Mouse (Mus musculus): ENCODE results near the gene Upk1a.

Gene Upk1a

DNA sequence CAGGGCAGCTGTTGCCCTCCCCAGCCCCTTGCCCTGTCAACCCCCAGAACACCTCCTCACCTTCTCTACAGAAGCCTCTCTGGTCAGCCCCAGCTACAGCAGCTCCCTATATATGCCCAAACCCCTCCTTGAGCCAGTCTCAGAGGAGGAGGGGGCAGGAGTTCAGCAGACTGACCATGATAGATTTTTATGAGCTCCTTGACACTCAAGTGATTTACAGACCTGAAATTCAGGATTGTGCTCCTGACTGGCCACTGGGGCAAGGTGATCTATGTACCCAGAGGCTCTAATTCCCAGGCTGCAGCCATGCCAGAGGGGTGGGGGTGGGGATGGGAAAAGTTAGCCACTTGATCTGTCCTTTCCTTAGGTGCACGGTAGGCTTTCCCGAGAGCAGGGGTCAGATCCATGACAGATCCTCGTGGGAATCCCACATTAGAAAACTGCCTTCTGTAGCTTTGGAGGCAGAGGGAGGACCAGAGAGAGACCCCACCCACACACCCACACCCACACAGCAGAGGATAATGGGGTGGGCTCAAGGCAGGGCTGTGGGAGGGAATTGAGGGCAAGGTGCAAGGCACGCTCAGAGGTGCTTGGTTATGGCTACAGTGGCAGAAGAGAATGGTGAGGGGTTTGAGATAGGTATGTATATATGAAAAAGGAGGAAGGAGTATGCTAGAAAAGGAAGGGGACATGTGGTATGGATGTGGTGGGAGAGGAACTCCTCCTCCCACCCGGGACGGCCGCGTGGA, at the start of gene Upk1a:
Gene Upk1a, minus strand, starts transcription at position 194 of the 749 bp plus-strand sequence.
- DNase-seq: no peak

DNA sequence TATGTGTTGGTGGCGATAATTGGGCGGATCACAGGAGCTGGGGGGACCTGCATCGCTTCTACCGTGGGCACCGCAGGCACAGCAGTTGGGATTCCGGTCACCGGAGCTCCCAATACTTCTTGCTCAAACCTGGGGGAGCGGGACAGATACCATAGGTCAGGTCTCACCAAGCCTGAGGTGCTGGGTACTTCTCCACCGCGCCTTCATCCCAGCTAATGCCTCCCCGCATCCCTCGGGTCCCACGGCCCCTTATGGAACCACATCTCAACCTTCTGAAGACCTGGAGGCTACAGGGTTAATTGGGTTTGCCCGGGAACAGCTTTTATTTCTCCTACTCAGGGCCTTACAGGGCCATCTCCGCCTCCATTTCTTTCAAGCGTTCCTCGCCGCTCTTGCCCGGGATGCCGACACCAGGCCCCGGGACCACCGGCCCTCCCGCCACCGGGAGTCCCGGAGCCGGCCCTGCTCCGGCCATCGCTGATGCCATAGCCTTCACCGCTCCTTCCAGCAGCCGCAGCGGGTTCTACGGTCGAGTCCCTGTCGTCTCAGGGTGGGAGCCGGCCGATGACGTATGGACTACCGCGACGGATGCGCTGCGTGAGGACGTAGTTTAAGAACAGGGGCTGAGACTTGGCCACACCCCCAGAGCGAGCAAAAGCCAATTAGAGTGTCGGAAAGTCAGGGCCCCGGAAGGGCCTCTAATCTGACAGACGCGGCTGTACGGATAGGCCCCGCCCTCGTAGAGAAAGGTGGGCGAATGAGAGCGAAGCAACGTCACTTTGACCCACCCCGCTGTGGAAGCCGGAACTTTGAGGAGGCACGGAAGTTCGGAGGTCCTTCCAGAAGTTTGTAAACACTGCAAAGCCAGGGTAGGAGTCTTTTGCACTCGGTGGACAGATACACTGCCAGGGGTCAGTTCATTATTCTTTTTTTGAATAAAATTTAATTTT, 37.2 kb upstream of the Upk1a start, which contains the start of gene Rbm42:
Gene Rbm42, minus strand, starts transcription at position 727 of the 950 bp plus-strand sequence.
- peak; percentile 98 to 99 for DNase-seq

DNA sequence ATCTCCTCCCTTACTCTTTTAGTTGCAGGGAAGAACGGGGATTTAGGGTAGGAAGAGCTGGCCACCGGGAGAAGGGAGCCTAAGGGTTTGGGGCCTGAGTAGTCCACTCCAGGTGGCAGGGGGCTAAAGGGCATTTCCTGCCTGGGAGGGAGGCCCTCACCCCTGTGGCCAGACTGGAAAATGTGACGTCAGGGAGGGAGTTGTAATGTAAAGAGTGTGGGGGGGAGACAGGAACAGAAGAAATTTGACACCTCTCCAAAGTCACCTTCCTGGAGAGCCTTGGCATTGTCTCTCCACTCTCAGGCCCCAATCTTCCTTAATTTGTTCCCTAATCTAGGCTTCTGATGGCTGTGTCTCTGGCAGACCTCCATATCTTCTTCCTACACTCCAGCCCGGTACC, 26.4 kb upstream of the Upk1a start:
- DNase-seq: no peak

DNA sequence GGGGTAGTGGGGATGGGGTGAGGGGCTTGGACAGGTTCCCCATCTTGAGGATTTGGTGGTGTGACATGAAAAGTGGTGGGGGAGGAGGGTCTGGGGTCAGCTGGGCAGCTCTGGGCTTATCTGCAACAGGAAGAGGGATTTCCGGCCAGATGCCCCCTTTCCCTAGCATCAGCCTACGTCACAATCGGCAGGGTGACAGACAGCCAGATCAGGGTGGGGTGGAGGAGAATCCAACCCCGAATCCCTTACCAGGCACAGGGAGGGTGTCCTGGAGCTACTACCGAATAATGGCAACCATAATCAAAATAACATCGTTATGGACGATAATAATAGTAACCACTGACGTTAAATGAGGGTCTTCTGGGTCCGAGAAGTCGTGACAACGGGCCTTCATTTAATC, 23.7 kb upstream of the Upk1a start:
- DNase-seq: no peak

DNA sequence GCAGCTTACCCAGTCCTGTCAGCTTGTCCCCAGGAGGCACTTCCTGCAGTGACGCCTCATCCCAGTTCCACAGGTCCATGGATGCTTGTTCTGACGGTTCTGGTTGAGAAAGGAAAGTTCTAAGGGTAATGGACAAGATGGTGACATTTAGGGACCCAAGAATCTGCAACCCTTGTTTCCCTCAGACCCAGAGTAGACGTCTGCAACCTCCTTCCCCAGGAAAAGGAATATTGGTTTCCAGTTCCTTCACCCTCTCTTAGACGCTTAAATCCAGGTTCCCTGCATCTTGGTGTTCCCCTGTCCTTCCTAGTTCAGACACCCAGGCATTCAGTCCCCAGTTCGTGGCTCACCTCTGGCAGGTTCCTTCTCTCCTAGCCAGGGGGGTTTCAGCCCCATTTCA, 23.1 kb upstream of the Upk1a start, which contains the start of gene Etv2:
Gene Etv2, minus strand, starts transcription at position 101 of the 400 bp plus-strand sequence.
- no peak for DNase-seq

DNA sequence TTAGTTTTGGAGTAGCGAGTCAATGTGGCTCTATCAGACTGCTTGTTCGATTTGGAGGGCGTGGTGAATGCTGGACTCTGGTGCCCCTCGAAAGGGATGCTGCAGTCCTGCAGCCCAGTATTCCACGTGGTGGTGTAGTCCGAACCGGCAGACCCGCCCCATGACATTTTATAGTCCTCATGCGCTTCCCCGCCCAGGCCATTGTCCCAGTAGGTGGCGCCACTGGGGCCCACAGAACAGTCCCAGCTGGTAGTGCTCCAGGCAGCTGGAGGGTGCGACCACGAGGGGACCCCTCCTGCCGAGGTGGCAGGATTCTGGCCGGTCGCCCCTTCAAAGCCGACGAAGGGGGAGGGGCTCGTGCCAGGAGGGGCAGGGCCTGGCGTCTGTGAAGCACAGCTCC, 22.0 kb upstream of the Upk1a start:
- peak; percentile 79 to 86 for DNase-seq

DNA sequence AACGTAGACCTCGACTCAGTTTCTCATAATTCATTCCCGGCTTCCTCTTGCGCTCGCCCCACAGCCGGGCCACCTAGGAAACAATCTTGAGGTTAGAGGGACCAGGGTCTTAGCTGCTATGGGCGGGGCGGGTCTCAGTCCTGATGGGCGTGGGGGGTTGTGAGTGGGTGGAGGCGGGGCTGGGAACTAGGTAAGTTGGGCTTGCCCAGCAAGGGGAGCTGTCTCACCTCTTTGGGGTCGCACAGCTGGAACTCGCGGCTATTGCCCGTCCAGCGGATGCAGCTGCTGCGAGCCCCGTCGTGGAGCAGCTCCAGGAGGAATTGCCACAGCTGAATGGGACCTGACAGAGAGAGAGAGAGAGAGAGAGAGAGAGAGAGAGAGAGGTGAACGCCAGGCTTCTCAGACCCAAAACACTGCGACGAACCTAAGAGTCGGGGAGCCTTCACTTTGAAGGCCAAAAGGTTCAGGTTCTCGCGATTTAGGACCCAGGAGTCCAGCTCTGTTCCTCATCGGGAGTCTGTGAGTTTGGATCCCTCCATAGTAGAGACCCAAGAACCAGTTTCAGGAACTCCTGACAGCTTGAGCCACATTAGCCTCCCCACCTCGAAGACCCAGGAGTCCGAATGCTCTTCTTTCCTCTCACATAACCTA, 21.2 kb upstream of the Upk1a start:
- peak in 1 of 2 experiments; percentile 16 for DNase-seq

DNA sequence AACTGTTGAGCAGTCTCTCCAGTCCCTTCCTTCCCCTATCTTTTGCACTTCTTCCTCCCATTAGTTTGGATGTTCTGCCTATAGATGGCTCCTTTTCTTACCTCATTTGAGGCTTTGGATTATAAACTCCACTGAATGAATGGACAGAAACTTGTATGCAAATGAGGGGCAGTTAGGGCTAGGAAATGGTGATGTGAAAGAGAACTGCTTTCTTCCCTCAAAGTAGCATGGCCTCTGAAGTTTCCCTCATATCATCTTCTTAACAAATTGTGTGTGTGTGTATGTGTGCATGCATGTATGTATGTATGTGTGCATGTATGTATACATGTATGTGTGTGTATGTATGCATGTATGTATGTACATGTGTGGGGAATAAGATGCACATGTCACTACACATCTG, 16.4 kb upstream of the Upk1a start:
- no peak for DNase-seq

DNA sequence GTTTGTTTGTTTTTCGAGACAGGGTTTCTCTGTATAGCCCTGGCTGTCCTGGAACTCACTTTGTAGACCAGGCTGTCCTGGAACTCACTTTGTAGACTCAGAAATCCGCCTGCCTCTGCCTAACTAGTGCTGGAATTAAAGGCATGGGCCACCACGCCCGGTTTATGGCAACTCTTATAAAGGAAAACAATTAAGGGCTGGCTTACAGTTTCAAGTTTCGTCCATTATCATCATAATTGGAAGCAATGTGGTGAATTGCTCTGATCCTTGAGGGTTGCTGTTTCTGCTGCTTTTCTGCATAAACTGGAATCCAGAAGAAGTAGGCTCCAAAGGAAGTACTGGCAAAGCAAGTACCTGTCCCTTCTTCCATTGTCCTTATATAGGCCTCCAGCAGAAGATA, 14.0 kb upstream of the Upk1a start:
- DNase-seq: no peak

DNA sequence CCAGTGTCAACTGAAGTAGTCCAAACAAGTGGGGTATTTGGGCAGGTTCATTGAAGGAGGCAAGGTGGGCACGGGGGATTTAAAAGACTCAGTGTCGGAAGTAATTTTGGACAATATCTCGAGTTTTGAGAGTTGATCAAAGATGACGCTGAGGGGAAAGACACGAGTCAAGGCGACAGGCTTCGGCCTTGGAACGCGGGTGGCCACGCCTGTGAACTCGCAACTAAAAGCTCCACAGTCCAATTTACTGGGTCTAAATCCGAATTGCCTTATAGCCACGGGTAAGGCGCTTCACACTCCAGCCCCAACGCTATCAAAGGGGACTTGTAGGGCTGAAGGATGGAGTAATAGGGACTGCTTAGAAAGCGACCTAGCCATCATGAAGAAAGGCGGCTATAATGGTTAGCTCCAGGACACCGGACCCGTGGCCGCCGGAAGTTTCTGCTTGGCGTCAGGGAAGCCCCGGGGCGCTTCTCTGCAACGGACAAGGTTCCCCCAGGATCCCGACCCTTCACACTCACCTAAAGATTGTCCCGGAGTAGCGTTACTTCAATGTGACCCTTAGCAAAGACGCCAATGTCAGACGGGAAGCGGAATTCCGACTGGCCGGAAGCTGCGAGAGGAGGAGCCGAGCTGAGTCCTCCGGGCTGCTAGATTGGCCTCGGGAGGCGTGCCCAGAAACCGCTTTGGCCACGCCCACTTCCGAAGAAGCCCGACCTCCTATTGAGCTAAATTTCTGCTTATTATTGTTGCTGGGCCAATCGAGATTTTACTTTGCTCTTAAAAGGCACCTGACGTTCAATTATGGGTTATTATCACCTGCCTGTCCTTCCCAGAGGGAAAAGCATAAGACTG, 13.1 kb upstream of the Upk1a start, which contains the start of gene Cox6b1:
Gene Cox6b1, minus strand, starts transcription at position 622 of the 855 bp plus-strand sequence.
- DNase-seq: peak; percentile 89 to 93

DNA sequence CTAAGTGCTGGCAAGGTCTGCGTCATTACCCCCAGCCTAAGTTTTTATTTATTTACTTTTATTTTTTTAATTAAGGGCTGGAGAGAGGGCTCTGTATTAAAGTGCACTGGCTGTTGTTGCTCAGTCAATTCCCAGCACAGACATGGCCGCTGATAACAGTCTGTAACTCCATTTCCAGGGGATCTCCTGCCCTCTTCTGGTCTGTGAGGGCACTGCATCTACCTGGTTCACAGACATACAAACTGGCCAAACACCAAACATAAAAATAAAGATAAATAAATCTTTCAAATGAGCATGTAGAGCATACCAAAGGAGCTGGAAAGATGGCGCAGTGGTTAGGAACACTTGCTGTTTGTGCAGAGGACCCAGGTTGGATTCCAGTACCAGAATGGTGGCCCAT, 6.6 kb upstream of the Upk1a start:
- peak; percentile 59 to 65 for DNase-seq

DNA sequence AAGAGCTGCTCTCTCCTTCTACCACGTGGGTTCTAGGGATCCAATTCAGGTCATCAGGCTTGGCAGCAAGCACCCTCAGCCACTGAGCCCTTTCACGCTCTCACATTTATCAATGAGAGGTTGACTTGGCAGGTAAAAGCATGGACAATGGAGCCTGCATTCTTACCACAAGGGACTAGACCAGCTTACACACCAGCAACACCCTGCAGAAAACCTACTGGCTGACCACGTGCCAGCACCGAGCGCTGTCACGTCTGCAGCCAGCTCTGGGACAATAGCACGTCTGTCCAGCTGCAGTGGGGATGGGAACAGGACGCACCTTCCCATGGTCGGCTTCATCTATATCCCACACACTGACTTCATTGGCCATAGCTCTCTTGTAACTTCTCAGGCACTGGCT, 6.0 kb upstream of the Upk1a start:
- DNase-seq: no peak

DNA sequence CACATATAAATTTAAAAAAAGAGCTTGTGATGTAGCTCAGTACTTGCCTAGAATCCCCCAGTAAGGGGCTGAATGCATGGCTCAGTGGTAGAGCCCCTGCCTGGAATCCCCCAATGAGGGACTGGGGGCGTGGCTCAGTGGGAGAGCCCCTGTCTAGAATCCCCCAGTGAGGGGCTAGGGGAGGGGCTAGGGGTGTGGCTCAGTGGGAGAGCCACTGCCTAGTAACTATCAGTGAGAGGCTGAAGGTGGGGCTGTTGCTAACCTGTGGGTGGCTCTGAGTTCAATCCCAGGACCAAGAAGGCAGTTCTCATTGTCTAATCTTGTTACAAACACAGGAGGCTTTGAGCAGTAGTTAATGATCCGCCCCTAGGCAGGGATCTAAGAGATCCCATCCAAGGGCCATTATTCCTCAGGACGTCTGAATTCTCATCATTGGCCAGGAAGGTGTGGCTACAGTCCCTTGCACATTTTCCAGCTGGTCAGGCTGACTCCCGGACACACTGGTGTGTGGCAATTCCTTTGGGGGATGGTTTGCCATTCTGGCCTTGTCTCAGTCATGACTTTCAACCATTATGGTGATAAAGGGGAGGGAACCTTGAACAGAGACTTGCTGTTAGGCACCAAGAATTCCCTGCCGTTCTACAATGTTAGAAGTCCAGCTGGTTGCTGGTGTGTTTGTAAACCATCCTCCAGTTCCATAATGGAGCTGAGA, 2.6 kb upstream of the Upk1a start:
- DNase-seq: no peak

DNA sequence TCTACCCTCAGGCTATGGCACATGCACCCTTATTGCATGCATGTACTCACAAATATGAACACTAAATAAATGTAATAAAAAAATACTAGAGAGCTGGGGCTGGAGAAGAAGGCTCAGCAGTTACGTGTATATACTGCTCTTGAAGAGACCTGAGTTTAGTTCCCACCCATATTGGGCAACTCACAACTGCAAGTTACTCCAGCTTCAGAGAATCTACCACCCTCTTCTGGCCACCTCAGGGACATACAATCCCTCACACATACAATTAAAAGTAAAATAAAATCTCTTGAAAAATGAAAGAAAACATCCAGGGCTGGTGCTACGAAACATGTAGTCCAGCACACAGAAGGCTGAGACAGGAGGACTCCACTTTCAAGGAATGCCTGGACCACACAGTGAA, 1.8 kb upstream of the Upk1a start:
- no peak for DNase-seq

DNA sequence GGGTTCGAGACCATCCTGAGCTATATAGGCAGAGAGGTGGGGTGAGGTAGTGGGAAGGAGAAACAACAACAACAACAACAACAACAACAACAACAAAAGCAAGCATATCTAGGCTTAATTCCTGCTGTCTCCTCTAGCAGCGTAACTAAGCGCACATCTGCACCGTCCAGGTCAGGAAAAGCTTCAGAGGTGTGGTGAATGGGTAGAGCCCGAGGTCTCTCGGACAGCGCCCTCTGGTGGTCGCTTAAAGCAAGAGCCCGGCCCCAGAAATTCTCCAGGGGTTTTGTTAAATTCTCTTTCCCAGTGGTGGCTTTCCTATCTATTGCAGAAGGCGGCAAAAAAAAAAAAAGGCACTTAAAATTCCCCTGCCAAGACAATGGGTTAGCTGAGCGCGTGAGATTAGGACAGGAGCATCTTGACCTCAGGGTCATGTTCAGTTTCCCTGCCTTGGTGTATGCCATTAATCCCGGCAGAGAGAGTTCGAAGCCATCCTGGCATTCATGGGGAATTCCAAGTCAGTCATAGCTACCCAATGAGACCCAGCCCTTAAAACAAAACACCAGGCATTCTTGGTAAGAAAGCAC, 974 bp upstream of the Upk1a start:
- peak; percentile 82 to 86 for DNase-seq

DNA sequence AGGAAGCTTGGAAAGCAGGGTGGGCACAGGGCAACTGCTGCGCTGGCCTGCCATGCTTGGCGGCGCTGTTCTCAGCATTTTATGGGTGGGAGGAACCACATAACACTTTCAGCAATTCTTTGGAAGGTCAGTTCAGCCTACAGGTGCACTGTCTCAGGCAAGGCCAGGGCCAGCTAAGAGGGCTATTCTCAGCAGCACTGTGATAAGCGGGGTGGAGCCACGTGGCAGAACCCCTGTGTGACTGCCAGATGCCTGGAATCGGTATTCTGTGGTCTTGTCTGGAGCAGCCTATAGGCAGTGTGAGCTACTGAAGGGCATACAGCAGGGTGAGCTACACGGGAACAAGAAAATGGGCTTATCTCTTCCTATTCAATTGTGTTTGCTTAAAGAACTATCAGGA, 2.6 kb downstream of the Upk1a start:
- DNase-seq: no peak

DNA sequence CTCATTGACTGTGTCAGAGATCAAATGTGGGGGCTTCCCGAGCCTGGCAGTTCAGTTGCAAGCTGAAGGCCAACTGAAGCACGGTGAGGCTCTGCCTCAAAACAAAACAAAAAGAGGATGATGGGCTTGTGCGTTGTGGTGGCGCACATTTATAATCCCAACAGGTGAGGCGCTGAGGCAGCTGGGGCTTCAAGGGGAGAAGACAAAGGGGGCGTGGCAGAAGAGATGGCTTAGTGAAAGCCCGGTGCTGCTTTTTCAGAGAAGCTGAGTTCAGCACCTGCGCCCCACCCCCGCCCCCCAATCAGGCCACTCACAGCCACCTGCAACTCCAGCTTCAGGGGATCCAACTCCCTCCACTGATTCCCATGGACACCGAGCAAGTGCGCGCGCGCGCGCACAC, 4.2 kb downstream of the Upk1a start:
- DNase-seq: no peak

DNA sequence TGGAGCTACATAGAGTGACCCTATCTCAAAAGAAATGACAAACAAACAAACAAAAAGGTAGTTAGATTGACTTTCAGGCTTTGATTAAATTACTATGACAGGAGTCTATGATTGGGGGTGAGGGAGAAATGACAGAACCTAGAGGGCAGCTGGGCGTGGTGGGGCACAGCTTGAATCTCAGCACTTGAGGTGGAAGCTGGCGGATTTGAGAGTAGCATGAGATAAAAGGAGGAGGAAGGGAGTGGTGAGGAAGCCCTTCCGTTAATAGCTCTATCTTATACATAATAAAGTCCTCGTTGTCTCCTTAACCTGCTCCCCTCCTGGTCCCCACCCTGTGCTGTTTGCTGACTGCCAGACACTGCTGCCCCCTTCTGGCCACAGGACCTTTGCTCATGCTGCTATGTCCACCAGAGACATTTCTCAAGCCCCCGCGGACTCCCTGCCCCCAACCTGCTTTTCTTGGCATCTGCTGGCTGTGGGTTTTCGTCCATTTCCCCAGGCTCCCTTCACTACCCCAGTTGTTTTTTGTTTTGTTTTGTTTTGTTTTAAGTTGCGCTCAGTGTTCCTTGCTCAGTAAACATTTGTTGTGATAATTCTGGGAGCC, 4.8 kb downstream of the Upk1a start:
- DNase-seq: peak; percentile 79 to 84

DNA sequence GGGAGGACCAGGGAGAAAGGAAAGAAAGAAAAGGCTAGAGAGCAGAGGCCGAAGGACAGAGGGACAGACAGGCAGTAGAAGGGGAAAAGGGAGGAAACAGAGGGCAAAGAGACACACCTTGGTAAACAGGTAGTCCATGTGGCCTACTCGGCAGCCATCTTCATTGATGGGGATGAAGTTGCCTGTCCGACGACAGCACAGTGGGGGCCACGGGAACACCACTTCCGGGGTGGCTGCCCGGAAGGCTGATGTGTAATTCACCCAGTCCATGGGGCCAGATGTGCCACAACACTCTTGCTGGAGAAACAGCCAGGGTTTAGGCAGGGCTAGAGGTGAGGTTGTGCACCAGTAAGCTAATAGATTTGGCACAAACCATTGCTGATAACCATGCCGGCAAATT, 7.7 kb downstream of the Upk1a start:
- no peak for DNase-seq

DNA sequence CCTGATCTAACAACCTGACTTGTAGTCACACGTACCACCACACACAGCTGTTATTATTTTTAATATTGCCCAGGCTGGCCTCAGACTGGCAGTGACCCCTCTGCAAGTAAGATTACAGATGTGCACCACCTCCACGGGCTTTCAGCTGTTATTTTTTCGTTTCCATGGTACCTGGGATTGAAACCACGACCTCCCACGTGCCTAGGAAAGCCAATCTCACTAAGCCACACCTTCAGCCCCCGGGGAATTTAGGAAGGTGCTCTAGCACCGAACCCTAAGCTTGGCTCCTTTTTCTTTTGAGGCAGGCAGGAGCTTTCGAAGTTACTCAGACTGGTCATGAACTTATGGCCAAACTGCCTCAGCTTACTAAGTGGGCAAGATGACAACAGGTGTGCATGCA, 8.2 kb downstream of the Upk1a start:
- no peak for DNase-seq

DNA sequence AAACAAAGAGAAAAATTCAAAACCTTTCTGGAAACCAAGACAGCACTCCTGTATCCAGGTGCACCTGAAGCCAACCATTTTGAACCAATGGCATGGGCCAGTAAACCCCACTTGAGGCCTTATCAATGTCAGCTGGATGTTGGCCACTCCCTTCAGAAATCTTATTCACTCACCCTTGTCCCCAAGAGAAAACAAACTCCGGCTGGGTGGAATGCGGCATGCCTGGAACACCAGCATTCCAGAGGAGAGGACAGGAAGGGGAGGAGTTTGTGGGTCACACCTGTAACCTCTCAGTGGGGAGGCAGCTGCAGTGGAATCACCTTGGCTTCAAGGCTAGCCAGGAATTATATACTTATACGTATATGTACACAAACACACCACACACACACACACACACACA, 10.1 kb downstream of the Upk1a start:
- DNase-seq: peak; percentile 63 to 74
